Mouse (Mus musculus) neural tube, embryonic 13.5 days (tissue): ENCODE measurements around the gene Misp. TPM values are rescaled to one million over a fixed set of nuclear protein-coding genes. Genes with fewer than 3 reads are reported as not detected.

ENCODE experiments used
- ATAC-seq: fragments of 200-750 bp; cut with Nextera tagmentation; 2 replicates; pipeline ENCODE4 v1.8.0; 2017; ENCODE audit warnings: low read depth, mild to moderate bottlenecking, moderate TSS enrichment, moderate library complexity
- H3K27ac ChIP-seq: fragments of 300-500 bp; sonication (generic); replicated peaks from 2 replicates; pipeline ENCODE4 v1.5.1; 2015; ENCODE audit warnings: moderate library complexity, mild to moderate bottlenecking, inconsistent platforms
- H3K27me3 ChIP-seq: fragments of 300-500 bp; sonication (generic); 2 replicates; pipeline ENCODE4 v1.6.1; 2015; ENCODE audit warnings: mild to moderate bottlenecking, inconsistent platforms
- H3K36me3 ChIP-seq: fragments of 300-500 bp; sonication (generic); 2 replicates; pipeline ENCODE4 v1.6.1; 2015; ENCODE audit warnings: mild to moderate bottlenecking, inconsistent platforms
- H3K4me1 ChIP-seq: fragments of 300-500 bp; sonication (generic); replicated peaks from 2 replicates; pipeline ENCODE4 v1.6.1; 2015; ENCODE audit warnings: inconsistent platforms
- H3K4me2 ChIP-seq: fragments of 300-500 bp; sonication (generic); 2 replicates; pipeline ENCODE4 v1.6.1; 2015; ENCODE audit warnings: inconsistent platforms, mild to moderate bottlenecking, moderate library complexity
- H3K4me3 ChIP-seq: fragments of 300-500 bp; sonication (generic); 2 replicates; pipeline ENCODE4 v1.5.1; 2015; ENCODE audit warnings: mild to moderate bottlenecking, inconsistent platforms
- H3K9ac ChIP-seq: fragments of 300-500 bp; sonication (generic); 2 replicates; pipeline ENCODE4 v1.6.1; 2015; ENCODE audit warnings: moderate library complexity, mild to moderate bottlenecking, inconsistent platforms
- H3K9me3 ChIP-seq: fragments of 300-500 bp; sonication (generic); 2 replicates; pipeline ENCODE4 v1.6.1; 2016; ENCODE audit warnings: inconsistent platforms
- WGBS: fragments of 180-500 bp; shearing (Covaris S2); methylation state at CpG from one replicate; pipeline ENCODE4 v1.1.7; 2015; 5-methylcytosine and 5-hydroxymethylcytosine counted together
- polyA plus RNA-seq: library from polyadenylated mRNA; unstranded; fragments of >200 nt; fragmentation: Nextera tagmentation; extraction: Ambion mirVana; gene quantifications from 2 replicates; pipeline ENCODE4 v1.2.1, GENCODE M21; 2015

Misp gene
- polyA plus RNA-seq, 1 experiment from 2014 or later = 2.5 TPM

- no peak for ATAC-seq
- no peak overlapping the region for H3K4me2 ChIP-seq
- WGBS = 74% methylated on average over 19 of the region's 19 CpGs
- H3K27me3 ChIP-seq = no peaks in the 10 kb centered on the region
- no peaks in the 10 kb centered on the region for H3K9me3 ChIP-seq
- H3K4me1 ChIP-seq = peaks cover 77% of the 10 kb centered on the region
- peaks cover 88% of the 10 kb centered on the region for H3K36me3 ChIP-seq
- peak overlapping the region; percentile 19; the same call in 1 of the 2 replicates for H3K27ac ChIP-seq
- no peak overlapping the region for H3K4me3 ChIP-seq
- H3K9ac ChIP-seq = no peak overlapping the region; the same call in 1 of the 2 replicates
Observed at GRCm38 (mm10) chr10:79865801-79866295, 45.1 kb downstream of the Misp start.

GRCm38 (mm10) chr10:79866601-79867000 is 45.8 kb downstream of the Misp start:
- H3K9ac ChIP-seq = peak overlapping the region; percentile 26; the same call in 1 of the 2 replicates
- H3K36me3 ChIP-seq = peaks cover 88% of the 10 kb centered on the region
- no peak for ATAC-seq
- no peak overlapping the region for H3K4me3 ChIP-seq
- no peak overlapping the region for H3K4me2 ChIP-seq
- H3K27me3 ChIP-seq = no peaks in the 10 kb centered on the region
- H3K4me1 ChIP-seq = peaks cover 78% of the 10 kb centered on the region
- H3K9me3 ChIP-seq = no peaks in the 10 kb centered on the region
- WGBS = 78% methylated on average over 11 of the region's 11 CpGs
- no peak overlapping the region for H3K27ac ChIP-seq

- Histone ChIP-seq H3K4me1 (peaks cover 73% of the 10 kb centered on the region), H3K4me3 (peak overlapping the region; percentile 66), H3K27me3 (no peaks in the 10 kb centered on the region), H3K27ac (no peak overlapping the region), H3K36me3 (peaks cover 41% of the 10 kb centered on the region), H3K4me2 (peak overlapping the region; percentile 92), H3K9me3 (no peaks in the 10 kb centered on the region), H3K9ac (peak overlapping the region; percentile 97)
- no peak for ATAC-seq
- 82% methylated on average over 8 of the region's 8 CpGs for WGBS
Observed at GRCm38 (mm10) chr10:79871845-79872244, 51.1 kb downstream of the Misp start.

- H3K9ac ChIP-seq = peak overlapping the region; percentile 97
- no peaks in the 10 kb centered on the region for H3K9me3 ChIP-seq
- H3K4me1 ChIP-seq = peaks cover 65% of the 10 kb centered on the region
- peak overlapping the region; percentile 66 for H3K4me3 ChIP-seq
- H3K27ac ChIP-seq = peak overlapping the region; percentile 94
- H3K36me3 ChIP-seq = peaks cover 34% of the 10 kb centered on the region
- WGBS = 44% methylated on average over 3 of the region's 3 CpGs
- H3K27me3 ChIP-seq = no peaks in the 10 kb centered on the region
- ATAC-seq = no peak
- peak overlapping the region; percentile 92 for H3K4me2 ChIP-seq
Observed at GRCm38 (mm10) chr10:79872862-79873261, 52.1 kb downstream of the Misp start.

- peaks cover 63% of the 10 kb centered on the region for H3K4me1 ChIP-seq
Observed at GRCm38 (mm10) chr10:79873313-79873712, 52.5 kb downstream of the Misp start.

GRCm38 (mm10) chr10:79873715-79874289 is 53.0 kb downstream of the Misp start:
- Histone ChIP-seq H3K36me3 (peaks cover 30% of the 10 kb centered on the region), H3K4me1 (peaks cover 58% of the 10 kb centered on the region), H3K4me2 (peak overlapping the region; percentile 92), H3K9me3 (no peaks in the 10 kb centered on the region), H3K27ac (peak overlapping the region; percentile 94), H3K9ac (peak overlapping the region; percentile 97), H3K4me3 (peak overlapping the region; percentile 66), H3K27me3 (no peaks in the 10 kb centered on the region)
- under 1% methylated on average over 26 of the region's 26 CpGs for WGBS
- ATAC-seq = peak; percentile 2

More at GRCm38 (mm10) chr10:79873313-79873712, 52.5 kb downstream of the Misp start:
- H3K9ac ChIP-seq = peak overlapping the region; percentile 97
- H3K4me3 ChIP-seq = peak overlapping the region; percentile 66
- H3K27ac ChIP-seq = peak overlapping the region; percentile 94
- 0 out of 2 replicates have a peak, but pooled peaks have one; percentile 1 for ATAC-seq
- peak overlapping the region; percentile 92 for H3K4me2 ChIP-seq
- peaks cover 32% of the 10 kb centered on the region for H3K36me3 ChIP-seq
- no peaks in the 10 kb centered on the region for H3K9me3 ChIP-seq
- no peaks in the 10 kb centered on the region for H3K27me3 ChIP-seq
- WGBS = 3% methylated on average over 6 of the region's 6 CpGs

GRCm38 (mm10) chr10:79874290-79874862 is 53.6 kb downstream of the Misp start, which contains the start of the genes Prtn3 and Plppr3:
TSS of gene Prtn3 (plus strand) at chr10:79874476.
TSS of gene Plppr3 (minus strand) at chr10:79874634.
- Histone ChIP-seq H3K9ac (peak within 1 kb of the TSS; percentile 97), H3K36me3 (peaks cover 25% of the 10 kb centered on the region), H3K4me2 (peak within 1 kb of the TSS; percentile 92), H3K4me1 (peaks cover 52% of the 10 kb centered on the region), H3K27ac (peak within 1 kb of the TSS; percentile 94), H3K4me3 (peak within 1 kb of the TSS; percentile 66), H3K9me3 (no peaks in the 10 kb centered on the region), H3K27me3 (no peaks in the 10 kb centered on the region)
- under 1% methylated on average over 57 of the region's 57 CpGs for WGBS
- peak; percentile 92 for ATAC-seq

- no peak overlapping the region for H3K4me2 ChIP-seq
- H3K9ac ChIP-seq = no peak overlapping the region
- no peak overlapping the region for H3K27ac ChIP-seq
- H3K9me3 ChIP-seq = no peaks in the 10 kb centered on the region
- H3K4me3 ChIP-seq = no peak overlapping the region
- peaks cover 20% of the 10 kb centered on the region for H3K27me3 ChIP-seq
- no peaks in the 10 kb centered on the region for H3K36me3 ChIP-seq
- WGBS = 48% methylated on average over 1 of the region's 1 CpGs
- no peak for ATAC-seq
- peaks cover 32% of the 10 kb centered on the region for H3K4me1 ChIP-seq
Observed at GRCm38 (mm10) chr10:79877174-79877573, 56.4 kb downstream of the Misp start.

- H3K9me3 ChIP-seq = no peaks in the 10 kb centered on the region
- H3K27me3 ChIP-seq = peaks cover 25% of the 10 kb centered on the region
- H3K4me3 ChIP-seq = no peak overlapping the region
- no peak overlapping the region for H3K4me2 ChIP-seq
- no peak overlapping the region for H3K9ac ChIP-seq
- 49% methylated on average over 12 of the region's 12 CpGs for WGBS
- peaks cover 32% of the 10 kb centered on the region for H3K4me1 ChIP-seq
- H3K36me3 ChIP-seq = no peaks in the 10 kb centered on the region
- no peak for ATAC-seq
- H3K27ac ChIP-seq = no peak overlapping the region
Observed at GRCm38 (mm10) chr10:79877757-79878156, 57.0 kb downstream of the Misp start.

GRCm38 (mm10) chr10:79879527-79879926 is 58.7 kb downstream of the Misp start:
- ATAC-seq = no peak
- Histone ChIP-seq H3K27me3 (peaks cover 33% of the 10 kb centered on the region), H3K9ac (no peak overlapping the region), H3K9me3 (no peaks in the 10 kb centered on the region), H3K27ac (no peak overlapping the region), H3K36me3 (no peaks in the 10 kb centered on the region), H3K4me1 (peaks cover 34% of the 10 kb centered on the region), H3K4me3 (no peak overlapping the region), H3K4me2 (no peak overlapping the region)
- WGBS = 40% methylated on average over 3 of the region's 3 CpGs
